Mouse (Mus musculus): ENCODE data around the gene Pgd.

GRCm38 (mm10) chr4:149150721-149151120, 15.8 kb downstream of the Pgd start:
- TF ChIP-seq CTCF (IDR thresholded peaks at IDR 0.05; ENCODE audit: control insufficient read depth, insufficient read depth, insufficient read length) = no peak
- TF ChIP-seq CEBPB (IDR thresholded peaks at IDR 0.05; ENCODE audit: low read depth) = no peak
- no peak for TF ChIP-seq FOSL1 (IDR thresholded peaks at IDR 0.05; ENCODE audit: insufficient read depth, low read length, poor library complexity, severe bottlenecking)
- TF ChIP-seq MAX (IDR thresholded peaks at IDR 0.05) = no peak
- TF ChIP-seq MYOD1 (IDR thresholded peaks at IDR 0.05; ENCODE audit: control insufficient read depth, insufficient read length, low read depth) = no peak

All from C2C12 (cell line).